ENCODE assay signal across 21 mouse cellular contexts in the genomic region with DNA sequence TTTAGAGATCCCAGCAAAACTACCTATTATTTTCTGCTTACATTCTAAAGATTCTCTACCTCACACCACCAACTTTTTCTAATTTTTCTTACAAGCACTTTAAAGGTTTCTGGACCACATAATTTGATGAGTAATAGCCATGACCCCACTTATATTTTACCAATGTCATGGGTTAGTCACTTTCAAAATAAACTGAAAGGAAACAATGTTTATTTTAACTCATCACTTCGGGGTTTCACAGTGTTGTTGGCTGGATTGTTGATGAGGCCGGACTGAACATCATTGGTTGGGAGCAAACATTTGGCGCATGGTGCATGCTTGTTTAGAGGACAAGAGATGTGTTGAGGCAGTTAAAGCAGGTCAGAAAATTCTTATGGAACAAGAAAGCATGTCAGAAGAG.
DNase-seq lines count a peak whose midpoint lies in the region; TF ChIP-seq lines count a peak whose summit lies in the region.
"Had no signal": no experiment of that assay in that cellular context is flagged by ENCODE, and none has a peak within 500 bp of the region (broad histone marks: within the 10 kb centered on the region; RNA-seq: fewer than 3 reads in every experiment).

No protein-coding gene starts in this region.

- no peaks in the 10 kb centered on the region for H3K36me3 ChIP-seq in myocyte (ENCODE audit: control insufficient read depth, insufficient read depth)
- H3K36me3 ChIP-seq: embryonic facial prominence, embryonic 13.5 days; embryonic facial prominence, embryonic 15.5 days; forebrain, embryonic 15.5 days; G1E had no signal

- DNase-seq in 3T3-L1 (ENCODE audit: low read depth, low spot score): peak; percentile 75
- peak; percentile 6 for DNase-seq in Muller cell, postnatal 12 days (ENCODE audit: inconsistent ontology term)
- no peak for DNase-seq in cerebellum, adult 11 months
- DNase-seq in thymus, postnatal 36 days: no peak
- no peak for DNase-seq in adrenal gland, postnatal 10 days
- DNase-seq: adrenal gland, adult 8-10 months; adrenal gland, postnatal 25 days; cerebellum, adult 18-20 months; cerebellum, adult 8-10 months; cerebellum, adult 9-11 months; cerebellum, postnatal 14 days; cerebellum, postnatal 36 days; embryo, embryonic 11 days; forebrain, postnatal 0 days had no signal

- TF ChIP-seq POLR2A in myocyte (IDR thresholded peaks at IDR 0.05; ENCODE audit: insufficient read length, low read depth): no peak

- H3ac ChIP-seq in myocyte (ENCODE audit: control insufficient read depth, insufficient read length): no peak overlapping the region

- peak overlapping the region; percentile 12 for H3K4me2 ChIP-seq in myocyte (ENCODE audit: low read depth)
- H3K4me2 ChIP-seq: embryonic facial prominence, embryonic 13.5 days; embryonic facial prominence, embryonic 15.5 days; forebrain, embryonic 13.5 days; forebrain, embryonic 15.5 days had no signal

- no peak overlapping the region for H3K4me3 ChIP-seq in myocyte
- H3K4me3 ChIP-seq: embryonic facial prominence, embryonic 13.5 days; embryonic facial prominence, embryonic 15.5 days; forebrain, embryonic 13.5 days; forebrain, embryonic 15.5 days had no signal

- no peaks in the 10 kb centered on the region for H3K27me3 ChIP-seq in myocyte (ENCODE audit: control insufficient read depth, insufficient read depth, insufficient read length)
- H3K27me3 ChIP-seq: CH12.LX; embryonic facial prominence, embryonic 13.5 days; embryonic facial prominence, embryonic 15.5 days; forebrain, embryonic 13.5 days; forebrain, embryonic 15.5 days had no signal

- H3K79me2 ChIP-seq in myocyte (ENCODE audit: control insufficient read depth, insufficient read depth): no peaks in the 10 kb centered on the region

TF ChIP-seq in myocyte, 11 proteins besides CTCF, POLR2A, EP300 and RAD21:
- no peak for TF ChIP-seq SRF (IDR thresholded peaks at IDR 0.05; ENCODE audit: control insufficient read depth, insufficient read length, low read depth)
- TF ChIP-seq CEBPB (IDR thresholded peaks at IDR 0.05; ENCODE audit: insufficient read depth, poor library complexity, severe bottlenecking): no peak
- TF ChIP-seq E2F4 (IDR thresholded peaks at IDR 0.05; ENCODE audit: insufficient read depth): no peak
- no peak for TF ChIP-seq MYOG (IDR thresholded peaks at IDR 0.05; ENCODE audit: control insufficient read depth in 1 of 3, insufficient read depth in 1 of 3, insufficient read length in 2 of 3, low read depth in 2 of 3)
- no peak for TF ChIP-seq MYOD1 (IDR thresholded peaks at IDR 0.05; ENCODE audit: control insufficient read depth in 1 of 3, insufficient read length in 2 of 3, low read depth in 2 of 3)
- no peak for TF ChIP-seq MAX (IDR thresholded peaks at IDR 0.05; ENCODE audit: low read depth)
- no peak for TF ChIP-seq USF1 (IDR thresholded peaks at IDR 0.05; ENCODE audit: low read depth)
- no peak for TF ChIP-seq TCF12 (IDR thresholded peaks at IDR 0.05; ENCODE audit: insufficient read depth, poor library complexity, severe bottlenecking)
- TF ChIP-seq TCF3 (IDR thresholded peaks at IDR 0.05; ENCODE audit: insufficient read length, low read depth): no peak
- no peak for TF ChIP-seq POLR2AphosphoS2 (IDR thresholded peaks at IDR 0.05; ENCODE audit: insufficient read length, low read depth)
- TF ChIP-seq REST (IDR thresholded peaks at IDR 0.05; ENCODE audit: insufficient read depth, insufficient read length): no peak

Comparison
In these comparisons a context has a peak if more than half of its experiments do, and no peak if none do; other contexts are left out.
1. DNase-seq: peak in 3T3-L1 (single experiment) and Muller cell, postnatal 12 days (single experiment); none in cerebellum, adult 11 months (single experiment), thymus, postnatal 36 days (0 of 2) and adrenal gland, postnatal 10 days (single experiment).